Comparison of ENCODE assay signal across 25 mouse cellular contexts in the genomic region with DNA sequence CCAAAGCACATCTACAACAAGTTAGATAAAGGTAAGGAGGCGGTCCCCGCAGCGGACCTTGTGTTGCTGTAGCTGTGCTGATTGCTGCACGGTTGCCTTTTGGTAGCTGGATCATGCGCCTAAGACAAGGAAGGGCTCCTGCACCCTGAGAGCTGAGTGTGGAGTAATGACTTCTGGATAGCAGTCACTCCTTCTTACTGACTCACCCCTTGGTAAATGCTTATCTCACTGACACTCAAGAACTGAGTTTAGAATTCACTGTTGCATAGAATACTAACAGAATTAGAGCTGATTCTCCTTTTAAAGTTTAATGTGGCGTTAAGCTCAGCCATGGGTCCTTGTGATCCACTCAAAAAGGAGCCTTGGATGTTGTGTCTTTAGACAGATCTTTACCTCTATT. TPM values are rescaled to one million over a fixed set of nuclear protein-coding genes. Genes with fewer than 3 reads are reported as not detected.
"Had no signal": no experiment of that assay in that cellular context is flagged by ENCODE, and none has a peak within 500 bp of the region (broad histone marks: within the 10 kb centered on the region; RNA-seq: fewer than 3 reads in every experiment).

No protein-coding gene starts in this region.

- H3K27ac ChIP-seq: kidney, postnatal 0 days; limb, embryonic 12.5 days; limb, embryonic 15.5 days; liver, embryonic 14.5 days; macrophage; midbrain, embryonic 12.5 days; midbrain, embryonic 15.5 days; neural tube, embryonic 13.5 days; stomach, postnatal 0 days had no signal

- H3K9ac ChIP-seq: limb, embryonic 12.5 days; limb, embryonic 15.5 days; liver, embryonic 14.5 days; liver, postnatal 0 days; lung, embryonic 14.5 days; midbrain, embryonic 12.5 days; midbrain, embryonic 15.5 days; neural tube, embryonic 13.5 days had no signal

- DNase-seq: kidney, adult 2 months; kidney, postnatal 25 days; left cerebral cortex, postnatal 4 days; liver, postnatal 0 days; lung, embryonic 14.5 days; right cerebral cortex, adult 18-20 months; right cerebral cortex, postnatal 14 days; right cerebral cortex, postnatal 4 days; thymus, adult 2 months; thymus, postnatal 14 days; thymus, postnatal 4 days had no signal

- ATAC-seq: liver, postnatal 0 days; lung, postnatal 0 days; midbrain, embryonic 15.5 days had no signal

- H3K9me3 ChIP-seq: limb, embryonic 12.5 days; limb, embryonic 15.5 days; midbrain, embryonic 12.5 days; midbrain, embryonic 15.5 days; neural tube, embryonic 13.5 days had no signal

- H3K4me1 ChIP-seq: limb, embryonic 15.5 days; midbrain, embryonic 12.5 days; midbrain, embryonic 15.5 days had no signal

- H3K4me3 ChIP-seq: limb, embryonic 12.5 days; limb, embryonic 15.5 days; midbrain, embryonic 12.5 days; midbrain, embryonic 15.5 days; myocyte; neural tube, embryonic 13.5 days had no signal

- H3K27me3 ChIP-seq: limb, embryonic 12.5 days; limb, embryonic 15.5 days; midbrain, embryonic 12.5 days; midbrain, embryonic 15.5 days; neural tube, embryonic 13.5 days had no signal

RNA-seq across cellular contexts. Expression of a gene that starts 54.7 kb away (rescaled TPM):
- total RNA-seq: monocyte, adult 5-6 weeks had no signal
- polyA plus RNA-seq: kidney, embryonic 14.5 days; kidney, postnatal 0 days; limb, embryonic 15.5 days; liver, embryonic 14.5 days; liver, postnatal 0 days; macrophage; myocyte; stomach, embryonic 14.5 days had no signal
